Mouse (Mus musculus) liver, embryonic 13.5 days (tissue): ENCODE results near the gene Htra1. TPM values are rescaled to one million over a fixed set of nuclear protein-coding genes. Genes with fewer than 3 reads are reported as not detected.

Experiments used
- ATAC-seq: fragments of 200-750 bp; cut with Nextera tagmentation; 2 replicates; pipeline ENCODE4 v1.8.0; 2017; ENCODE audit warnings: low read depth, mild to moderate bottlenecking, moderate number of reproducible peaks, moderate library complexity
- DNase-seq: peaks from one replicate; pipeline ENCODE4 v3.0.0; 2022
- H3K27ac ChIP-seq: fragments of 300-500 bp; sonication (generic); 2 replicates; pipeline ENCODE4 v1.5.1; 2015; ENCODE audit warnings: moderate library complexity, mild to moderate bottlenecking, inconsistent platforms
- H3K27me3 ChIP-seq: fragments of 300-500 bp; sonication (generic); 2 replicates; pipeline ENCODE4 v1.6.1; 2015; ENCODE audit warnings: mild to moderate bottlenecking, inconsistent platforms
- H3K36me3 ChIP-seq: fragments of 300-500 bp; sonication (generic); 2 replicates; pipeline ENCODE4 v1.6.1; 2015; ENCODE audit warnings: mild to moderate bottlenecking, inconsistent platforms
- H3K4me1 ChIP-seq: fragments of 300-500 bp; sonication (generic); replicated peaks from 2 replicates; pipeline ENCODE4 v1.6.1; 2015; ENCODE audit warnings: inconsistent platforms
- H3K4me2 ChIP-seq: fragments of 300-500 bp; sonication (generic); 2 replicates; pipeline ENCODE4 v1.6.1; 2015; ENCODE audit warnings: inconsistent platforms, mild to moderate bottlenecking, moderate library complexity
- H3K4me3 ChIP-seq: fragments of 300-500 bp; sonication (generic); replicated peaks from 2 replicates; pipeline ENCODE4 v1.5.1; 2015; ENCODE audit warnings: mild to moderate bottlenecking, inconsistent platforms
- H3K9ac ChIP-seq: fragments of 300-500 bp; sonication (generic); 2 replicates; pipeline ENCODE4 v1.6.1; 2015; ENCODE audit warnings: mild to moderate bottlenecking, inconsistent platforms
- H3K9me3 ChIP-seq: fragments of 300-500 bp; sonication (generic); replicated peaks from 2 replicates; pipeline ENCODE4 v1.6.1; 2016; ENCODE audit warnings: inconsistent platforms
- WGBS: fragments of 180-500 bp; shearing (Covaris S2); methylation state at CpG from one replicate; pipeline ENCODE4 v1.1.7; 2015; ENCODE audit not compliant: insufficient replicate concordance; 5-methylcytosine and 5-hydroxymethylcytosine counted together
- polyA plus RNA-seq: library from polyadenylated mRNA; unstranded; fragments of >200 nt; fragmentation: Nextera tagmentation; extraction: Ambion mirVana; gene quantifications from 2 replicates; pipeline ENCODE4 v1.2.1, GENCODE M21; 2015

Gene Htra1
- polyA plus RNA-seq, 1 experiment from 2014 or later: 0.97 TPM

GRCm38 (mm10) chr7:130967901-130968300 is 32.0 kb downstream of the Htra1 start:
- H3K27ac ChIP-seq: no peak overlapping the region
- no peaks in the 10 kb centered on the region for H3K36me3 ChIP-seq
- H3K4me2 ChIP-seq: no peak overlapping the region
- no peak overlapping the region for H3K9ac ChIP-seq
- ATAC-seq (no peak), DNase-seq (no peak)
- H3K9me3 ChIP-seq: no peaks in the 10 kb centered on the region
- no peaks in the 10 kb centered on the region for H3K27me3 ChIP-seq
- no peaks in the 10 kb centered on the region for H3K4me1 ChIP-seq
- WGBS: 64% methylated on average over 6 of the region's 6 CpGs
- no peak overlapping the region for H3K4me3 ChIP-seq

GRCm38 (mm10) chr7:130968537-130968936 is 32.6 kb downstream of the Htra1 start:
- Histone ChIP-seq H3K4me1 (no peaks in the 10 kb centered on the region), H3K4me2 (no peak overlapping the region)
- WGBS: 40% methylated on average over 7 of the region's 7 CpGs

GRCm38 (mm10) chr7:130969076-130969475 is 33.2 kb downstream of the Htra1 start:
- no peaks in the 10 kb centered on the region for H3K36me3 ChIP-seq
- no peak overlapping the region for H3K27ac ChIP-seq
- 80% methylated on average over 5 of the region's 5 CpGs for WGBS
- DNase-seq (no peak), ATAC-seq (no peak)
- no peaks in the 10 kb centered on the region for H3K27me3 ChIP-seq
- H3K9ac ChIP-seq: no peak overlapping the region
- no peak overlapping the region for H3K4me3 ChIP-seq
- H3K9me3 ChIP-seq: no peaks in the 10 kb centered on the region
- no peak overlapping the region for H3K4me2 ChIP-seq
- no peaks in the 10 kb centered on the region for H3K4me1 ChIP-seq

More at GRCm38 (mm10) chr7:130968537-130968936, 32.6 kb downstream of the Htra1 start:
- no peaks in the 10 kb centered on the region for H3K36me3 ChIP-seq
- no peak overlapping the region for H3K9ac ChIP-seq
- H3K9me3 ChIP-seq: no peaks in the 10 kb centered on the region
- DNase-seq: no peak
- no peak overlapping the region for H3K4me3 ChIP-seq
- ATAC-seq: no peak
- no peak overlapping the region for H3K27ac ChIP-seq
- H3K27me3 ChIP-seq: no peaks in the 10 kb centered on the region

- no peaks in the 10 kb centered on the region for H3K36me3 ChIP-seq
- no peaks in the 10 kb centered on the region for H3K27me3 ChIP-seq
- ATAC-seq: no peak
- no peaks in the 10 kb centered on the region for H3K4me1 ChIP-seq
- no peak for DNase-seq
- no peaks in the 10 kb centered on the region for H3K9me3 ChIP-seq
- H3K4me3 ChIP-seq: no peak overlapping the region
- H3K27ac ChIP-seq: no peak overlapping the region
- WGBS: 39% methylated on average over 3 of the region's 3 CpGs
- H3K9ac ChIP-seq: no peak overlapping the region
- H3K4me2 ChIP-seq: no peak overlapping the region
Observed at GRCm38 (mm10) chr7:130969507-130969906, 33.6 kb downstream of the Htra1 start.

GRCm38 (mm10) chr7:130972767-130973166 is 36.9 kb downstream of the Htra1 start:
- WGBS: 78% methylated on average over 9 of the region's 9 CpGs
- H3K4me1 ChIP-seq: no peaks in the 10 kb centered on the region
- no peak overlapping the region for H3K4me3 ChIP-seq
- DNase-seq (no peak), ATAC-seq (no peak)
- no peak overlapping the region for H3K4me2 ChIP-seq
- no peak overlapping the region for H3K9ac ChIP-seq
- no peak overlapping the region for H3K27ac ChIP-seq
- no peaks in the 10 kb centered on the region for H3K9me3 ChIP-seq
- H3K36me3 ChIP-seq: no peaks in the 10 kb centered on the region
- no peaks in the 10 kb centered on the region for H3K27me3 ChIP-seq

GRCm38 (mm10) chr7:130976305-130976935 is 40.5 kb downstream of the Htra1 start:
- Histone ChIP-seq H3K36me3 (no peaks in the 10 kb centered on the region), H3K4me3 (no peak overlapping the region), H3K9ac (no peak overlapping the region), H3K4me2 (no peak overlapping the region), H3K27ac (no peak overlapping the region), H3K4me1 (no peaks in the 10 kb centered on the region), H3K27me3 (no peaks in the 10 kb centered on the region), H3K9me3 (no peaks in the 10 kb centered on the region)
- 63% methylated on average over 13 of the region's 13 CpGs for WGBS
- DNase-seq (no peak), ATAC-seq (no peak)

- no peak overlapping the region for H3K27ac ChIP-seq
- H3K9ac ChIP-seq: no peak overlapping the region
- H3K4me1 ChIP-seq: no peaks in the 10 kb centered on the region
- no peak overlapping the region for H3K4me3 ChIP-seq
- no peak for ATAC-seq
- DNase-seq: no peak
- H3K4me2 ChIP-seq: no peak overlapping the region
- 64% methylated on average over 5 of the region's 5 CpGs for WGBS
- H3K36me3 ChIP-seq: no peaks in the 10 kb centered on the region
- no peaks in the 10 kb centered on the region for H3K9me3 ChIP-seq
- H3K27me3 ChIP-seq: no peaks in the 10 kb centered on the region
Observed at GRCm38 (mm10) chr7:130977794-130978521, 42.0 kb downstream of the Htra1 start.

GRCm38 (mm10) chr7:130978545-130978944 is 42.6 kb downstream of the Htra1 start:
- Histone ChIP-seq H3K9ac (no peak overlapping the region), H3K4me1 (no peaks in the 10 kb centered on the region), H3K4me3 (no peak overlapping the region), H3K36me3 (no peaks in the 10 kb centered on the region), H3K9me3 (no peaks in the 10 kb centered on the region), H3K27me3 (no peaks in the 10 kb centered on the region), H3K27ac (no peak overlapping the region), H3K4me2 (no peak overlapping the region)
- WGBS: 47% methylated on average over 1 of the region's 1 CpGs
- ATAC-seq (no peak), DNase-seq (no peak)

GRCm38 (mm10) chr7:130980130-130980529 is 44.2 kb downstream of the Htra1 start:
- Histone ChIP-seq H3K9me3 (no peaks in the 10 kb centered on the region), H3K4me1 (no peaks in the 10 kb centered on the region), H3K36me3 (no peaks in the 10 kb centered on the region), H3K4me2 (no peak overlapping the region), H3K27ac (no peak overlapping the region), H3K9ac (no peak overlapping the region), H3K27me3 (no peaks in the 10 kb centered on the region), H3K4me3 (no peak overlapping the region)
- no peak for ATAC-seq
- WGBS: 73% methylated on average over 5 of the region's 5 CpGs
- DNase-seq: no peak

GRCm38 (mm10) chr7:130982371-130982770 is 46.5 kb downstream of the Htra1 start:
- Histone ChIP-seq H3K4me3 (no peak overlapping the region), H3K27me3 (no peaks in the 10 kb centered on the region), H3K9me3 (no peaks in the 10 kb centered on the region), H3K27ac (no peak overlapping the region), H3K4me2 (no peak overlapping the region), H3K36me3 (no peaks in the 10 kb centered on the region), H3K9ac (no peak overlapping the region), H3K4me1 (no peaks in the 10 kb centered on the region)
- WGBS: 56% methylated on average over 4 of the region's 4 CpGs
- no peak for DNase-seq
- ATAC-seq: no peak; the same call in 1 of the 2 replicates

- Histone ChIP-seq H3K4me1 (no peaks in the 10 kb centered on the region), H3K9me3 (no peaks in the 10 kb centered on the region), H3K4me2 (no peak overlapping the region), H3K27me3 (no peaks in the 10 kb centered on the region), H3K4me3 (no peak overlapping the region), H3K27ac (no peak overlapping the region), H3K36me3 (no peaks in the 10 kb centered on the region), H3K9ac (no peak overlapping the region)
- DNase-seq (no peak), ATAC-seq (no peak)
- WGBS: 59% methylated on average over 3 of the region's 3 CpGs
Observed at GRCm38 (mm10) chr7:130982881-130983280, 47.0 kb downstream of the Htra1 start.

- ATAC-seq (no peak), DNase-seq (no peak)
- H3K4me1 ChIP-seq: no peaks in the 10 kb centered on the region
- H3K9ac ChIP-seq: no peak overlapping the region
- no peaks in the 10 kb centered on the region for H3K36me3 ChIP-seq
- WGBS: 79% methylated on average over 7 of the region's 7 CpGs
- H3K27ac ChIP-seq: no peak overlapping the region
- H3K27me3 ChIP-seq: no peaks in the 10 kb centered on the region
- H3K9me3 ChIP-seq: no peaks in the 10 kb centered on the region
- H3K4me2 ChIP-seq: no peak overlapping the region
- H3K4me3 ChIP-seq: no peak overlapping the region
Observed at GRCm38 (mm10) chr7:130984294-130984693, 48.4 kb downstream of the Htra1 start.
